Mouse (Mus musculus): Measurements from ENCODE around the gene Golt1a. TPM values are rescaled to one million over a fixed set of nuclear protein-coding genes. Genes with fewer than 3 reads are reported as not detected.
"Not testable (repeated sequence)": the region's sequence is repeated elsewhere in the genome, so short reads cannot be mapped to it uniquely, and the experiment has no call there.

Golt1a gene
- polyA plus RNA-seq, 1 experiment from 2014 or later: 187 TPM

DNA sequence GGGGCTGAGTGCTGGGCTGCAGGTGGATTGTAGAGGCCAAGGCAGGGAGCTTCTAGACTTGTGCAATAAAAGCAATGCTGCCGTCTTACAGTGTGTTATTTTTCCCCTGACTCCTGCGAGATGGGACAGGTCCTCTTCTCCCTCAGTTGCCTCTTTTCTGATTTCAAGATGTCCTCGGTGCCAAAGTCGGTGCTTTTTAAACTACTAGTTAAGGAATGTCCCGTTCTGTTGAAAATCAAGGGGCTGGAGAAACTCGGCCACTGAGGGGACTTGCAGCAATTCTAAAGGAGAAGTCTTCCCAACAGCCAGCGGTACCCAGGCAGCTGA lies 20.0 kb downstream of the Golt1a start:
- Histone ChIP-seq H3K4me1 (replicated peaks; ENCODE audit: control insufficient read depth, insufficient read depth, low read length) (no peaks in the 10 kb centered on the region; the same call in 1 of the 2 replicates), H3K4me3 (ENCODE audit: low read depth, low read length) (peak overlapping the region; percentile 26), H3K27ac (ENCODE audit: low read depth, low read length) (no peak overlapping the region), H3K36me3 (ENCODE audit: control insufficient read depth, insufficient read depth) (no peaks in the 10 kb centered on the region), H3K4me2 (replicated peaks; ENCODE audit: low read depth) (peak overlapping the region; percentile 62), H3K9me3 (ENCODE audit: control insufficient read depth) (no peaks in the 10 kb centered on the region), H3K9ac (ENCODE audit: low read depth, low read length) (peak overlapping the region; percentile 37; the same call in 1 of the 2 replicates), H3K27me3 (replicated peaks; ENCODE audit: control insufficient read depth, insufficient read depth, low read length) (no peaks in the 10 kb centered on the region; the same call in 1 of the 2 replicates)
- WGBS: 31% methylated on average over 7 of the region's 7 CpGs
- ATAC-seq: no peak
- no peak for TF ChIP-seq CTCF (IDR thresholded peaks at IDR 0.05; ENCODE audit: low read depth)

DNA sequence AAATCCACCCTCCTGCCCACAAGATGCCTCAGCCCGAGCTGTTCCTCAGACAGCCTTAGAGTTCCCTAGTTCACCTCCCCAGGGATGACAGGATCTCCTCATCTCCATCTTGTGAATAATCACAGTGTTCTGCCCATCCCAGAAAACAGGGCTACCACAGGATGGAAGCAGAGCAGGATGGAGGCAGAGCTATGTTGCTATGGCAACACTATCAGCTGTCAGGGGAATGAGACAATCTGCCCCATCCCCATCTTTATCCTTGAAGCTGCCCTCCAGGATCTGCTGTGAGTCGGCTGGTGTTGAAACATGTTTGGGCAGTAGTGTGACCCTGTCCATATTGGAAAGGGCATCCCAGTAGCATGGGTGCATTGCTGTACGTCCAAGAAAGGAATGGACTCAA lies 21.5 kb downstream of the Golt1a start:
- no peak overlapping the region for H3K4me3 ChIP-seq (ENCODE audit: low read depth, low read length)
- ATAC-seq: no peak
- no peaks in the 10 kb centered on the region; the same call in 1 of the 2 replicates for H3K4me1 ChIP-seq (replicated peaks; ENCODE audit: control insufficient read depth, insufficient read depth, low read length)
- H3K36me3 ChIP-seq (ENCODE audit: control insufficient read depth, insufficient read depth): no peaks in the 10 kb centered on the region
- WGBS: 55% methylated on average over 3 of the region's 3 CpGs
- H3K9me3 ChIP-seq (ENCODE audit: control insufficient read depth): no peaks in the 10 kb centered on the region
- no peaks in the 10 kb centered on the region; the same call in 1 of the 2 replicates for H3K27me3 ChIP-seq (replicated peaks; ENCODE audit: control insufficient read depth, insufficient read depth, low read length)
- H3K27ac ChIP-seq (ENCODE audit: low read depth, low read length): no peak overlapping the region
- H3K9ac ChIP-seq (ENCODE audit: low read depth, low read length): no peak overlapping the region
- TF ChIP-seq CTCF (IDR thresholded peaks at IDR 0.05; ENCODE audit: low read depth): no peak
- no peak overlapping the region for H3K4me2 ChIP-seq (replicated peaks; ENCODE audit: low read depth)

DNA sequence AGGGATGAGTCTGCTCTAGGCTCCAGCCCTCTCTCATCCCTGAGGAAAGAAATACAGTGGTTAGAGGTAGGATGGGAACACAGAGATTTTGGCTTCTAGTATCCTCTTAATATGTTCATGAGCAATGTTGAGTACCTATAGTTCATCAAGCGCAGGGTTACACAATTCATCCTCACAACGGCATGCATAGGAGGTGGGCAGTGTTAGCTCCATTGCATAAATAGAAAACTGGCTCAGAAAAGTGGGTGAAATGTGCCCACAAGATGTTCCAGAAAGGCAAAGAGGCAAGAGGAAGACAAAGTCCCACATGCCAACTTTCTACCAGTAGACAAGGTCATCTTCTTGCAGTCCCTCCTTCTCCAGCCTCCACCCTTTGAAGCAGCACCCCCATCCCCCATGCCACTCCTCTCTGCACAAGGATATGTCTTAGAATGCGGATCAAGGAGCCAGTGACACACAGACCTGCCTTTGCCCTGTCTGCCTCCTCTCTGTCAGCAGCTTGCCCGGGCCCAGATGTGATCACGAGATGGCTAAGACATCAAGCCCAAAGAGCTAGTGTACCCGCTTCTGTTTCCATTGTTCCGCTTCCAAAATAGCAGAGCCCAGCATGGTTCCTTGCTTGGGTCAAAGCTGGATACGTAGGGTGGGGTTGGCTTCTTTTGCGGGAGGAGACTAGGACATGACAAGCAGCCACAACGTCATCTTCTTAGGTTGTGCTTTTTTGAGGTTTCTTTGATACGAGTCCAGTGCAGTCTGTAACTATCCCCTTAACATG lies 23.2 kb downstream of the Golt1a start:
- Histone ChIP-seq H3K27ac (ENCODE audit: low read depth, low read length) (no peak overlapping the region), H3K4me3 (ENCODE audit: low read depth, low read length) (no peak overlapping the region), H3K4me1 (replicated peaks; ENCODE audit: control insufficient read depth, insufficient read depth, low read length) (no peaks in the 10 kb centered on the region; the same call in 1 of the 2 replicates), H3K4me2 (replicated peaks; ENCODE audit: low read depth) (no peak overlapping the region), H3K9me3 (ENCODE audit: control insufficient read depth) (no peaks in the 10 kb centered on the region), H3K9ac (ENCODE audit: low read depth, low read length) (no peak overlapping the region), H3K36me3 (ENCODE audit: control insufficient read depth, insufficient read depth) (no peaks in the 10 kb centered on the region), H3K27me3 (replicated peaks; ENCODE audit: control insufficient read depth, insufficient read depth, low read length) (no peaks in the 10 kb centered on the region; the same call in 1 of the 2 replicates)
- WGBS: 92% methylated on average over 11 of the region's 11 CpGs
- no peak for ATAC-seq
- TF ChIP-seq CTCF (IDR thresholded peaks at IDR 0.05; ENCODE audit: low read depth): no peak

DNA sequence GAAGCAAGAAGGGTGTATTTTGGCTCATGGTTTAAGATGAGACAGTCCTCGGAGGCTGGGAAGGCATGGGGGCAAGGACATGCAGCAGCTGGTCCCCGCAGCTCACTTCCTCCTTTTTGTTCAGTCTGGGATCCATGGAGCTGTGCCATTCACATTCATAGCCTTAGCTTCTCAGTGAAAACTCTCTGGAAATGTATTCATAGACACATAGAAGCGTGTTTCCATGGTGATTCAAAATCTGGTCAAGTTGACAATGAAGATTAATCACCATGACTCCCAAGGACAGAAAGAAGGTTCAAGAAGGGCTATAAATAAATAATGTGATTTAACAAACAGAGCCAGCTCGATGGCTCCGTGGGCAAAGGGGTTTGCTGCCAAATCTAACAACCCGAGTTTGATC lies 24.3 kb downstream of the Golt1a start:
- no peak for TF ChIP-seq CTCF (IDR thresholded peaks at IDR 0.05; ENCODE audit: low read depth)
- Histone ChIP-seq H3K4me1 (replicated peaks; ENCODE audit: control insufficient read depth, insufficient read depth, low read length) (no peaks in the 10 kb centered on the region; the same call in 1 of the 2 replicates), H3K27me3 (replicated peaks; ENCODE audit: control insufficient read depth, insufficient read depth, low read length) (no peaks in the 10 kb centered on the region; the same call in 1 of the 2 replicates), H3K9me3 (ENCODE audit: control insufficient read depth) (no peaks in the 10 kb centered on the region), H3K4me3 (ENCODE audit: low read depth, low read length) (no peak overlapping the region), H3K9ac (ENCODE audit: low read depth, low read length) (no peak overlapping the region), H3K27ac (ENCODE audit: low read depth, low read length) (no peak overlapping the region), H3K36me3 (ENCODE audit: control insufficient read depth, insufficient read depth) (no peaks in the 10 kb centered on the region), H3K4me2 (replicated peaks; ENCODE audit: low read depth) (no peak overlapping the region)
- ATAC-seq: no peak
- WGBS: 74% methylated on average over 6 of the region's 6 CpGs

DNA sequence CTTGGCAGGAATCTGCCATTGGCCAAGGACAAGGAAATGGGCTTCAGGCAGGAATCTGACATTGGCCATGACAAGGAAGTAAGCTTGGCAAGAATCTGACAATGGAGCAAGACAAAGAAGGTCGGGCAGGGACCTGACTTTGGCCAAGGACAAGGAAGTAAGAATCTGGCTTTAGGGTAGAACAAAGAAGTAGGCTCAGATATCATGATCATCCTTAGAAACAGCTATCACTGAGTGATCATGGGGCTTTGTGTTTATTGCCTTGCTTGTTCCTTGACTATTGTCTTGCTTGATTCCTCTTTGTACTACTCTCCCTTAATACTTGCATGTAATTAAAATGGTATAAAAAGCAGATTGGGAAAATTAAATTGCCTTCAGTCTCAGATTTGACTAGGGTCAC lies 30.8 kb downstream of the Golt1a start:
- not testable (repeated sequence) for H3K4me1 ChIP-seq (replicated peaks; ENCODE audit: control insufficient read depth, insufficient read depth, low read length); H3K9me3 ChIP-seq (ENCODE audit: control insufficient read depth); ATAC-seq; H3K4me3 ChIP-seq (ENCODE audit: low read depth, low read length); H3K27ac ChIP-seq (ENCODE audit: low read depth, low read length); H3K36me3 ChIP-seq (ENCODE audit: control insufficient read depth, insufficient read depth); H3K27me3 ChIP-seq (replicated peaks; ENCODE audit: control insufficient read depth, insufficient read depth, low read length); H3K4me2 ChIP-seq (replicated peaks; ENCODE audit: low read depth); H3K9ac ChIP-seq (ENCODE audit: low read depth, low read length)
- WGBS: 36% methylated on average over 1 of the region's 1 CpGs

DNA sequence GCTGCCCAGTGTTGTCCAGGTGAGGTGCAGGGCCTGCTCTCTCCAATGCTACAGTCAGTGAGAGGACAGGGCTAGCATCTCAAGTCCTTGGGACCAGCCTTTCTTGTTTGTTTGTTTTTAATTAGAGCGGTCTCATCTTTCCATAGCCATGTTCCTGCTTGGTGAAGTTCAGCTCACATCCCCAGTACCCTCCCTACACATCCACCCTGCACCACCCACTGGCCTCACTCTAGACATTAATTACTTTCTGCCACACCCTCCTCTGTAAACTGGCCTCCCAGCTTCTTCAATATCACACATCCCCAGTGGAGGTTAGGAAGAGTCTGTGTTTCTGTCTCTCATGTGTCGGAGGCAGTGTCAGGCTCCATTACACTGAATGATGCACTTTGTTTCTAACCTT lies 34.8 kb downstream of the Golt1a start:
- H3K4me2 ChIP-seq (replicated peaks; ENCODE audit: low read depth): no peak overlapping the region
- no peaks in the 10 kb centered on the region; the same call in 1 of the 2 replicates for H3K4me1 ChIP-seq (replicated peaks; ENCODE audit: control insufficient read depth, insufficient read depth, low read length)
- no peak overlapping the region for H3K27ac ChIP-seq (ENCODE audit: low read depth, low read length)
- H3K36me3 ChIP-seq (ENCODE audit: control insufficient read depth, insufficient read depth): no peaks in the 10 kb centered on the region
- no peak overlapping the region for H3K4me3 ChIP-seq (ENCODE audit: low read depth, low read length)
- H3K27me3 ChIP-seq (replicated peaks; ENCODE audit: control insufficient read depth, insufficient read depth, low read length): no peaks in the 10 kb centered on the region
- 74% methylated on average over 2 of the region's 2 CpGs for WGBS
- no peaks in the 10 kb centered on the region for H3K9me3 ChIP-seq (ENCODE audit: control insufficient read depth)
- no peak for ATAC-seq
- H3K9ac ChIP-seq (ENCODE audit: low read depth, low read length): no peak overlapping the region
- TF ChIP-seq CTCF (IDR thresholded peaks at IDR 0.05; ENCODE audit: low read depth): no peak
